Mouse (Mus musculus) kidney, embryonic 14.5 days (tissue): ENCODE results near the gene Ralgapa2. TPM values are rescaled to one million over a fixed set of nuclear protein-coding genes. Genes with fewer than 3 reads are reported as not detected.

ENCODE experiments used
- ATAC-seq: fragments of 200-750 bp; cut with Nextera tagmentation; 2 replicates; pipeline ENCODE4 v1.8.0; 2017; ENCODE audit warnings: moderate number of reproducible peaks, mild to moderate bottlenecking, moderate TSS enrichment, moderate library complexity; ENCODE audit not compliant: low FRiP score, low TSS enrichment
- H3K27ac ChIP-seq: fragments of 300-500 bp; sonication (generic); 2 replicates; pipeline ENCODE4 v1.5.1; 2014; ENCODE audit warnings: low read depth, mild to moderate bottlenecking, low read length, moderate library complexity, mixed read lengths
- H3K27me3 ChIP-seq: fragments of 300-500 bp; sonication (generic); 2 replicates; pipeline ENCODE4 v1.6.1; 2014; ENCODE audit warnings: mild to moderate bottlenecking, low read length; ENCODE audit not compliant: control insufficient read depth, insufficient read depth
- H3K36me3 ChIP-seq: fragments of 300-500 bp; sonication (generic); 2 replicates; pipeline ENCODE4 v1.6.1; 2014; ENCODE audit warnings: low read length, mixed read lengths; ENCODE audit not compliant: control insufficient read depth, insufficient read depth
- H3K4me1 ChIP-seq: fragments of 300-500 bp; sonication (generic); 2 replicates; pipeline ENCODE4 v1.6.1; 2014; ENCODE audit warnings: low read length, mixed read lengths; ENCODE audit not compliant: control insufficient read depth, insufficient read depth
- H3K4me2 ChIP-seq: fragments of 300-500 bp; sonication (generic); replicated peaks from 2 replicates; pipeline ENCODE4 v1.6.1; 2014; ENCODE audit warnings: low read depth, mild to moderate bottlenecking, low read length
- H3K4me3 ChIP-seq: fragments of 300-500 bp; sonication (generic); 2 replicates; pipeline ENCODE4 v1.5.1; 2014; ENCODE audit warnings: mild to moderate bottlenecking, low read length
- H3K9ac ChIP-seq: fragments of 300-500 bp; sonication (generic); 2 replicates; pipeline ENCODE4 v1.6.1; 2014; ENCODE audit warnings: low read depth, mild to moderate bottlenecking, low read length, moderate library complexity
- H3K9me3 ChIP-seq: fragments of 300-500 bp; sonication (generic); 2 replicates; pipeline ENCODE4 v1.6.1; 2016; ENCODE audit warnings: low read length; ENCODE audit not compliant: control insufficient read depth
- WGBS: fragments of 180-500 bp; shearing (Covaris S2); extraction: QIAGEN DNeasy Blood & Tissue Kit; methylation state at CpG from one replicate; pipeline ENCODE4 v1.1.7; 2014; 5-methylcytosine and 5-hydroxymethylcytosine counted together
- polyA plus RNA-seq: library from polyadenylated mRNA; unstranded; fragments of >200 nt; fragmentation: Nextera tagmentation; extraction: Ambion mirVana; gene quantifications from 2 replicates; pipeline ENCODE4 v1.2.1, GENCODE M21; 2014

The Ralgapa2 gene
- polyA plus RNA-seq, 1 experiment from 2014 or later = 8.5 TPM

GRCm38 (mm10) chr2:146280221-146280920 lies 231.8 kb downstream of the Ralgapa2 start:
- Histone ChIP-seq H3K27me3 (no peaks in the 10 kb centered on the region), H3K4me2 (no peak overlapping the region), H3K36me3 (no peaks in the 10 kb centered on the region), H3K27ac (no peak overlapping the region), H3K9ac (no peak overlapping the region), H3K4me1 (no peaks in the 10 kb centered on the region), H3K9me3 (no peaks in the 10 kb centered on the region), H3K4me3 (no peak overlapping the region)
- ATAC-seq = no peak
- WGBS = 58% methylated on average over 6 of the region's 6 CpGs

GRCm38 (mm10) chr2:146279430-146280220 lies 232.5 kb downstream of the Ralgapa2 start:
- no peaks in the 10 kb centered on the region for H3K27me3 ChIP-seq
- H3K9ac ChIP-seq = no peak overlapping the region
- no peak overlapping the region for H3K27ac ChIP-seq
- H3K4me2 ChIP-seq = no peak overlapping the region
- H3K36me3 ChIP-seq = no peaks in the 10 kb centered on the region
- no peaks in the 10 kb centered on the region for H3K4me1 ChIP-seq
- WGBS = 65% methylated on average over 24 of the region's 24 CpGs
- no peak for ATAC-seq
- H3K4me3 ChIP-seq = no peak overlapping the region
- no peaks in the 10 kb centered on the region for H3K9me3 ChIP-seq

DNA sequence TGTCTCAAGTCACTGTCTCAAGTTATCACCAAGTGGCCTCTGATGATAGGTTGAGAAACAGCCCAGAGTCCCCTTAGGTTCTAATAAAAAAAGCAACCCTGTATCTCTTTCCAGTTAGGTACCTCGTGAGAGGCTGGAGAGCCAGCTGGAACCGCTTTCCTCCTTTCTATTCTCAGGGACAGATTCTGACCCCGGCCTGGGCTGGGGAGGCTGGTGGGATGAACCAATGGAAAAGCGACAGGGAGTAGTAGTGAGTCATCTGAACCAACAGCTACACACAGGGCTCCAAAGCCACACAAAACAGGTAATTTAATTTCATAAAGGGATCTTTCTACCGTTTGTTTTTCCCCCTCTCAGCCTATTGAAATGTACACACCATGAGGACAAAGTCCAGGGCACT lies 233.8 kb downstream of the Ralgapa2 start:
- H3K4me2 ChIP-seq = no peak overlapping the region
- H3K4me3 ChIP-seq = no peak overlapping the region
- no peaks in the 10 kb centered on the region for H3K9me3 ChIP-seq
- no peaks in the 10 kb centered on the region for H3K4me1 ChIP-seq
- 42% methylated on average over 5 of the region's 5 CpGs for WGBS
- no peak for ATAC-seq
- H3K36me3 ChIP-seq = no peaks in the 10 kb centered on the region
- no peak overlapping the region for H3K27ac ChIP-seq
- H3K9ac ChIP-seq = no peak overlapping the region
- H3K27me3 ChIP-seq = no peaks in the 10 kb centered on the region

GRCm38 (mm10) chr2:146266539-146266938 lies 245.6 kb downstream of the Ralgapa2 start:
- Histone ChIP-seq H3K4me2 (no peak overlapping the region), H3K36me3 (no peaks in the 10 kb centered on the region), H3K27ac (no peak overlapping the region), H3K4me1 (no peaks in the 10 kb centered on the region), H3K27me3 (no peaks in the 10 kb centered on the region), H3K4me3 (no peak overlapping the region), H3K9ac (no peak overlapping the region), H3K9me3 (no peaks in the 10 kb centered on the region)
- 65% methylated on average over 3 of the region's 3 CpGs for WGBS
- no peak for ATAC-seq

GRCm38 (mm10) chr2:146265045-146265444 lies 247.1 kb downstream of the Ralgapa2 start:
- Histone ChIP-seq H3K27me3 (no peaks in the 10 kb centered on the region), H3K9me3 (no peaks in the 10 kb centered on the region), H3K4me1 (no peaks in the 10 kb centered on the region), H3K36me3 (no peaks in the 10 kb centered on the region), H3K4me3 (no peak overlapping the region), H3K4me2 (no peak overlapping the region), H3K9ac (no peak overlapping the region), H3K27ac (no peak overlapping the region)
- no peak for ATAC-seq
- WGBS = 63% methylated on average over 4 of the region's 4 CpGs

DNA sequence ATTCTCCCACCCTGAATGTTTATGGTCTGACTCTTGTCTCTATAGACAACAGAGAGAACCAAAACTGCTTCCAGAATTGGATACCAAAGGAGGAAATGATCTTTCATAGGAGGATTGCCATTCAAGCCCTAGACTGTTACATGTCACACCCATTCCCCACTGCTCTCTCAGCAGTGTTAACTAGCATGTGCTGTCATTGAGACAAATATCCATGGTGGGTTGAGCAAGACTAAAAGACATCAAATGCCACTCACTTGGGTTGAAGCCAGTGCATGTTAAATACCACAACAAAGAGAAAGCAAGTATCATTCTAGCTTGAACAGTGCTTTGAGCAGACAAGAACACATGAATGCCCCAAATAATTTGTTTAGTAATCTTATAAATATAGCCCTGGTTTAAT lies 249.2 kb downstream of the Ralgapa2 start:
- Histone ChIP-seq H3K9ac (no peak overlapping the region), H3K36me3 (no peaks in the 10 kb centered on the region), H3K27me3 (no peaks in the 10 kb centered on the region), H3K4me1 (no peaks in the 10 kb centered on the region), H3K9me3 (no peaks in the 10 kb centered on the region), H3K4me2 (no peak overlapping the region), H3K27ac (no peak overlapping the region), H3K4me3 (no peak overlapping the region)
- ATAC-seq = no peak

DNA sequence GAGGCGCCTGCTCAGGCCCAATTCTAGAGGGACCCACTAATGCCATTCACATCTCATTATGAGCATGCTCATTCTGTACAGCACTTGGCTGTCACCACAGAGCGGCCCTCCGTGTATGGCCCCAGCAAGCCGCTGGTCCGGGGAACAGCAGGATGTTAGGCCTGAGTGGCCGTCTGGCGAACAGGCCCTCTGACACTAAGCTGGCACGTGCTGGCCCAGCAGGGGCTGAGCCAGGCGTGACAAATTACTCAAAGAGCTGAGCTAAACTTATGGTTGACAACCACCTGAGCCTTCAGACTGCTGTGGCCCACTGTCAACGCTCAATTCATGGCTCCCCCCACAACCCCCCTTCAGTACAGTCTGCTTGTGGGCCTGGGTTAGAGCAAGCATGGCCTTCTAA lies 249.9 kb downstream of the Ralgapa2 start:
- peak; percentile 63 for ATAC-seq
- Histone ChIP-seq H3K36me3 (no peaks in the 10 kb centered on the region), H3K4me1 (no peaks in the 10 kb centered on the region), H3K27me3 (no peaks in the 10 kb centered on the region), H3K4me3 (no peak overlapping the region), H3K27ac (no peak overlapping the region), H3K4me2 (no peak overlapping the region), H3K9ac (no peak overlapping the region), H3K9me3 (no peaks in the 10 kb centered on the region)
- WGBS = 26% methylated on average over 10 of the region's 10 CpGs

GRCm38 (mm10) chr2:146261146-146261545 lies 251.0 kb downstream of the Ralgapa2 start:
- Histone ChIP-seq H3K36me3 (no peaks in the 10 kb centered on the region), H3K27ac (no peak overlapping the region), H3K4me2 (no peak overlapping the region), H3K4me1 (no peaks in the 10 kb centered on the region), H3K9me3 (no peaks in the 10 kb centered on the region), H3K4me3 (no peak overlapping the region), H3K9ac (no peak overlapping the region), H3K27me3 (no peaks in the 10 kb centered on the region)
- WGBS = 64% methylated on average over 4 of the region's 4 CpGs
- ATAC-seq = no peak; the same call in 1 of the 2 replicates

DNA sequence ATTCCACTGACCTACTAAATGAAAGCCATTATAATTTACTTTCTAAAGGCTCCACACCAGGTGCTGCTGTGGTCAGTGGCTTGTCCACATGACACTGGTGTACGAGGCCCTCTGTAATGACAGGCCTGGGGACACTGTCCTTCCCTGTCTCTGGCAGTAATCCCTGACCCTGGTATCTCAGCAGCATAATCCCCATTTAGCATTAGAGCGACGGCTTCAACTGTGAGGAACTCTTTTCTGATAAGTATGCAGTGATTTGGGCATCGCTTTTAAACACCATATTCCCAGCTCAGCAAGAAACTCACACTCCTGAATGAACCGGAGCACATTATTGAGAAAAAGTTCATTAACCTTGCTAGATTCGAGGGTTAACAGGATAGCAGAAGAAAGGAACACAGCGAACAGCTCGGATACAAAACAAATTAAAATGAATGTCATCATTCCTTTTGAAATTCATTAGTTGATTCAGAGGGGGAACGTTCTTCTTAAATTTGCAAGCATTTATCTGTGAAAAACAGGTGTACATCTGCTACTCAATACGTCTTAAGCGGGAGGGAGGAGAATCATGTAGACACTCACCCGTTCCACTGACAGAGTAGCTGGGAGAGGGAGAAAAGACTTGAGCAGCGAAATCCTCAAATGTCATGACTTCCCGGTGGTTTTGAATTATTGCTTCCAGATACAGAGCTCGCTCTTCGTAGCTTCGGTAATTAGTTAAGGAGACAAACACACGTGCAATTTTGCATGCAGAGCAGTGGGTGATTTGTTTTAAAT lies 252.2 kb downstream of the Ralgapa2 start:
- Histone ChIP-seq H3K36me3 (no peaks in the 10 kb centered on the region), H3K9ac (no peak overlapping the region), H3K9me3 (no peaks in the 10 kb centered on the region), H3K27me3 (no peaks in the 10 kb centered on the region), H3K4me1 (no peaks in the 10 kb centered on the region), H3K4me3 (no peak overlapping the region), H3K27ac (no peak overlapping the region), H3K4me2 (no peak overlapping the region)
- no peak for ATAC-seq
- WGBS = 48% methylated on average over 18 of the region's 18 CpGs
